Mouse (Mus musculus) lung, postnatal 0 days (tissue): ENCODE data around the gene Plxnc1.

Experiments used
- CTCF ChIP-seq: IDR thresholded peaks from 2 replicates; pipeline ENCODE4 v1.5.1; 2016; ENCODE audit warnings: antibody characterized with exemption, mild to moderate bottlenecking
- EP300 ChIP-seq: IDR thresholded peaks from 2 replicates; pipeline ENCODE4 v1.6.1; 2016; ENCODE audit warnings: antibody characterized with exemption, mild to moderate bottlenecking, control low read depth

GRCm38 (mm10) chr10:94943401-94943845, 1.2 kb downstream of the Plxnc1 start:
- TF ChIP-seq CTCF: no peak
- no peak for TF ChIP-seq EP300
